Mouse (Mus musculus): ENCODE results near the gene Fam81a. TPM values are rescaled to one million over a fixed set of nuclear protein-coding genes. Genes with fewer than 3 reads are reported as not detected.
A peak's percentile ranks its signal among the peaks of the same experiment; 100 is the strongest.

The Fam81a gene
- polyA plus RNA-seq, 1 experiment, result 0.26 TPM

DNA sequence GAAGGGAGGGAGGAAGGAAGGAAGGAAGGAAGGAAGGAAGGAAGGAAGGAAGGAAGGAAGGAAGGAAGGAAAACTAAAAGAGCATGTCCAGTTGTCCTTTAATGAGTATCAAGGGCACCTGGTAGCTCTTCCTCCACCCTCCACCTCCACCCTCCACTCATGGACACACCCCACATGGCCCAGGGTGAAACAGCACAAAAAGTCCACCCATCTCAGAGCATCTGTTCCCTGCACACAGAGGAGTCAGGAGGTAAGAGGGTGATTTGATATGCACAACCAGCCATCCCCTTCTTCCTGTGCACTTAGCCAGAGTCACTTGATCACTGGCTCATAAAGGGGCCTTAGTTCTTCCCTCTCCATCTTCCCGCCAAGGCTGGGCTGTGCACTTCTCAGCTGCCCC is 99.4 kb downstream of the Fam81a start:
- no peak overlapping the region for H3K27ac ChIP-seq (ENCODE audit: insufficient read depth, low read length)
- no peaks in the 10 kb centered on the region for H3K36me3 ChIP-seq (ENCODE audit: control insufficient read depth, insufficient read depth, low read length)
- no peaks in the 10 kb centered on the region for H3K27me3 ChIP-seq (ENCODE audit: control insufficient read depth, insufficient read depth, low read length)
- no peak overlapping the region for H3K4me3 ChIP-seq (ENCODE audit: extremely low read depth, insufficient read depth, insufficient read length)
- WGBS, result 86% methylated on average over 1 of the region's 1 CpGs
- H3K4me1 ChIP-seq (ENCODE audit: control insufficient read depth, insufficient read depth, insufficient read length), result no peaks in the 10 kb centered on the region
- TF ChIP-seq CTCF (IDR thresholded peaks at IDR 0.05; ENCODE audit: extremely low read depth, insufficient read depth, insufficient read length, insufficient replicate concordance), result no peak
- TF ChIP-seq POLR2A (IDR thresholded peaks at IDR 0.05; ENCODE audit: low read depth, low read length), result no peak
- no peak for DNase-seq (ENCODE audit: low read depth in 1 of 2, low spot score in 2 of 2)

DNA sequence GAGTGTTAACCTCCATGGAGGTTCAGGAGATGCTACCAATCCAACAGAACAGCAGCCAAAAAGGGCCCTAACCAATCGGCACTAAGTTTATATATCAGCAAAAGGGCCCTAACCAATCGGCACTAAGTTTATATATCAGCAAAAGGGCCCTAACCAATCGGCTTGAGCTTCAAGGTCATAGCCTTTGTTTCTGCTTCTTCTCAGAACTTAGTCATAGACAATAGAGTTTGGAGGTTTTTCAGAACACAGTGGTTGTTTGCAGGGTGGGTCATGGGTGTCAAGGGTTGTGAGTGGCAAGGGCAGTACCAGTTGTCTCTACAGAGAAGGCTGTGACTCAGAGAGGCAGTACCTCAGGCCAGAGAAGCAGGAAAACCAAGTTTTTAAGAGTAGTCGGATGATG is 100.2 kb downstream of the Fam81a start:
- DNase-seq (ENCODE audit: low read depth in 1 of 2, low spot score in 2 of 2), result no peak
- no peak overlapping the region for H3K4me3 ChIP-seq (ENCODE audit: extremely low read depth, insufficient read depth, insufficient read length)
- H3K36me3 ChIP-seq (ENCODE audit: control insufficient read depth, insufficient read depth, low read length), result no peaks in the 10 kb centered on the region
- TF ChIP-seq POLR2A (IDR thresholded peaks at IDR 0.05; ENCODE audit: low read depth, low read length), result no peak
- no peak for TF ChIP-seq CTCF (IDR thresholded peaks at IDR 0.05; ENCODE audit: extremely low read depth, insufficient read depth, insufficient read length, insufficient replicate concordance)
- no peaks in the 10 kb centered on the region for H3K27me3 ChIP-seq (ENCODE audit: control insufficient read depth, insufficient read depth, low read length)
- no peak overlapping the region for H3K27ac ChIP-seq (ENCODE audit: insufficient read depth, low read length)
- WGBS, result 90% methylated on average over 4 of the region's 4 CpGs
- H3K4me1 ChIP-seq (ENCODE audit: control insufficient read depth, insufficient read depth, insufficient read length), result no peaks in the 10 kb centered on the region

DNA sequence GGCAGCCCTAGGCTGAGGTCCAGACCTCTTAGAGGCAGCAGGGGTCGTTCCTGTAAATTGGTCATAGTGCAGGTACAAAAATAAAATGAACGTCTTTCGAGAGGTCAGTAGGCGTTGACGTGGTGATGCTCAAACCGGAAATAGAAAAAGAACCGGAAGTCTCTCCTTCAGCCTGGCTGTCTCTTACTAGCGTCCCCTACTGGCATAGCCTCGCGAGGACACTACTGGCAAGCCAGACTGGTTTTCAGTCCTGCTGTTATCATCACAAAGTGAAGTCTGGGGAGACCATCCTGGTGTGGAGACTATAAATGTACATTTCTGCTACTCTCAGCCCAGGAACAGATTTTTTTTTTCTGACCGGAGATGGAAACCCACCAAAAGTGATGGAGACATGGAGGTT is 101.8 kb downstream of the Fam81a start:
- no peak for TF ChIP-seq POLR2A (IDR thresholded peaks at IDR 0.05; ENCODE audit: low read depth, low read length)
- no peak for TF ChIP-seq CTCF (IDR thresholded peaks at IDR 0.05; ENCODE audit: extremely low read depth, insufficient read depth, insufficient read length, insufficient replicate concordance)
- Histone ChIP-seq H3K27me3 (ENCODE audit: control insufficient read depth, insufficient read depth, low read length) (no peaks in the 10 kb centered on the region), H3K4me1 (ENCODE audit: control insufficient read depth, insufficient read depth, insufficient read length) (no peaks in the 10 kb centered on the region), H3K36me3 (ENCODE audit: control insufficient read depth, insufficient read depth, low read length) (no peaks in the 10 kb centered on the region), H3K27ac (ENCODE audit: insufficient read depth, low read length) (no peak overlapping the region), H3K4me3 (ENCODE audit: extremely low read depth, insufficient read depth, insufficient read length) (no peak overlapping the region)
- 84% methylated on average over 11 of the region's 11 CpGs for WGBS
- no peak for DNase-seq (ENCODE audit: low read depth in 1 of 2, low spot score in 2 of 2)

DNA sequence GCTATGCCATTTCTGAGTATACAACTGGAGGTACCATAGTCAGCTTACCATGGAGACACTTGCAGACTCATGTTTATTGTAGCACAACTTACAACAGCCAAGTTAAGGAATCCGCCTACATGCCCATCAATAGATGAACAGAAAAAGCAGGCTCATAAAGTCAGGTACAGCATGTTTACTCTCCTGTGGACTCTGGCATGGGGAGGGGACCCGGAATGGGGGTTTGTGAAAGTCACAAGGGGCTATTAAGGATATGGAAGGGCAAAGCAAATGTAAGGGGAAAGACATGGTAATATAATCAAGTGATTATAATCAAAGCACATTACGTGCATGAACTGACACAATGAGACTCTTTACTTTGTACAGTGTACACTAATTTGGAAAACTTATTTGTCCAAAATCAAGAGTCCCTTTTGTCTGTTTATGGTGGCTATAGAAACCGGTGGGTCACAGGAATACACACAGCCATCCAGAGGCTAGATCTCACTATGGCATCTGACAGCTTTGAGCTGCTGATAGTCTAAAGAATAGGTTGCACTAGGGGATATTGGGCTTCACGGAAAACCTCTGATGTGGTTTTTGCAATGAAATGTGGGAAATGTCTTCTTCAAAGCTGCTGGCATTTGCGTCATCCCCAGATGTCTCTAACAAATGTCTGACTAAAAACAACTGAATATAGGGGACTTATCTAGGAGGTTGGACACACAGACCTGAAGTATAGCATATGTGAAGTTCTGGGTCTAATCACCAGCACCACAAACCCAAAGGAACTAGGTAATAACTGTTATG is 102.6 kb downstream of the Fam81a start:
- H3K27me3 ChIP-seq (ENCODE audit: control insufficient read depth, insufficient read depth, low read length), result no peaks in the 10 kb centered on the region
- no peaks in the 10 kb centered on the region for H3K4me1 ChIP-seq (ENCODE audit: control insufficient read depth, insufficient read depth, insufficient read length)
- 85% methylated on average over 6 of the region's 6 CpGs for WGBS
- DNase-seq (ENCODE audit: low read depth in 1 of 2, low spot score in 2 of 2), result peak in 1 of 2 experiments; percentile 1
- no peaks in the 10 kb centered on the region for H3K36me3 ChIP-seq (ENCODE audit: control insufficient read depth, insufficient read depth, low read length)
- TF ChIP-seq POLR2A (IDR thresholded peaks at IDR 0.05; ENCODE audit: low read depth, low read length), result no peak
- TF ChIP-seq CTCF (IDR thresholded peaks at IDR 0.05; ENCODE audit: extremely low read depth, insufficient read depth, insufficient read length, insufficient replicate concordance), result no peak
- no peak overlapping the region for H3K4me3 ChIP-seq (ENCODE audit: extremely low read depth, insufficient read depth, insufficient read length)
- no peak overlapping the region for H3K27ac ChIP-seq (ENCODE audit: insufficient read depth, low read length)

Other genes with a start within 250 kb of the Fam81a start
- gene Bnip2, start 153.1 kb downstream of the Fam81a start, polyA plus RNA-seq (2012; rRNA removed), result 16.1 and 19.0 TPM in 2 replicates
- 11.2 and 14.9 TPM in 2 replicates for gene Gtf2a2, start 130.0 kb downstream of the Fam81a start, polyA plus RNA-seq (2012; rRNA removed)
- gene Gcnt3, start 104.5 kb downstream of the Fam81a start, polyA plus RNA-seq (2012; rRNA removed), result not detected in 2 replicates
- 15.4 and 16.6 TPM in 2 replicates for gene Myo1e, start 64.8 kb upstream of the Fam81a start, polyA plus RNA-seq (2012; rRNA removed)

Measured in spleen, adult 2 months (tissue).